Mouse (Mus musculus) limb, embryonic 13.5 days (tissue): Measurements from ENCODE around the gene Reln. TPM values are rescaled to one million over a fixed set of nuclear protein-coding genes. Genes with fewer than 3 reads are reported as not detected.

Source experiments
- ATAC-seq: fragments of 200-750 bp; cut with Nextera tagmentation; 2 replicates; pipeline ENCODE4 v1.8.0; 2017; ENCODE audit warnings: low read depth, moderate number of reproducible peaks, moderate TSS enrichment; ENCODE audit not compliant: low FRiP score
- H3K27ac ChIP-seq: fragments of 300-500 bp; sonication (generic); 2 replicates; pipeline ENCODE4 v1.5.1; 2015; ENCODE audit warnings: inconsistent platforms, mild to moderate bottlenecking, moderate library complexity
- H3K27me3 ChIP-seq: fragments of 300-500 bp; sonication (generic); 2 replicates; pipeline ENCODE4 v1.6.1; 2015; ENCODE audit warnings: mild to moderate bottlenecking, inconsistent platforms
- H3K36me3 ChIP-seq: fragments of 300-500 bp; sonication (generic); 2 replicates; pipeline ENCODE4 v1.6.1; 2015; ENCODE audit warnings: inconsistent platforms, mild to moderate bottlenecking, moderate library complexity
- H3K4me1 ChIP-seq: fragments of 300-500 bp; sonication (generic); 2 replicates; pipeline ENCODE4 v1.6.1; 2015; ENCODE audit warnings: inconsistent platforms
- H3K4me2 ChIP-seq: fragments of 300-500 bp; sonication (generic); replicated peaks from 2 replicates; pipeline ENCODE4 v1.6.1; 2015; ENCODE audit warnings: inconsistent platforms, mild to moderate bottlenecking, moderate library complexity
- H3K4me3 ChIP-seq: fragments of 300-500 bp; sonication (generic); 2 replicates; pipeline ENCODE4 v1.5.1; 2015; ENCODE audit warnings: moderate library complexity, mild to moderate bottlenecking, inconsistent platforms
- H3K9ac ChIP-seq: fragments of 300-500 bp; sonication (generic); 2 replicates; pipeline ENCODE4 v1.6.1; 2015; ENCODE audit warnings: mild to moderate bottlenecking, inconsistent platforms
- H3K9me3 ChIP-seq: fragments of 300-500 bp; sonication (generic); 2 replicates; pipeline ENCODE4 v1.6.1; 2016; ENCODE audit warnings: inconsistent platforms
- WGBS: fragments of 180-500 bp; shearing (Covaris S2); methylation state at CpG from one replicate; pipeline ENCODE4 v1.1.7; 2015; 5-methylcytosine and 5-hydroxymethylcytosine counted together
- polyA plus RNA-seq: library from polyadenylated mRNA; unstranded; fragments of >200 nt; fragmentation: Nextera tagmentation; extraction: Ambion mirVana; gene quantifications from 2 replicates; pipeline ENCODE4 v1.2.1, GENCODE M21; 2015

Reln gene
- polyA plus RNA-seq, 1 experiment from 2014 or later = 2.3 TPM

- no peaks in the 10 kb centered on the region for H3K9me3 ChIP-seq
- H3K27ac ChIP-seq = no peak overlapping the region
- H3K4me1 ChIP-seq = no peaks in the 10 kb centered on the region
- H3K27me3 ChIP-seq = no peaks in the 10 kb centered on the region
- 70% methylated on average over 3 of the region's 3 CpGs for WGBS
- H3K4me2 ChIP-seq = no peak overlapping the region
- H3K4me3 ChIP-seq = no peak overlapping the region
- ATAC-seq = no peak
- H3K36me3 ChIP-seq = no peaks in the 10 kb centered on the region
- no peak overlapping the region for H3K9ac ChIP-seq
Measured at GRCm38 (mm10) chr5:22262351-22262765, 82.1 kb downstream of the Reln start.

GRCm38 (mm10) chr5:22255346-22255745 lies 89.2 kb downstream of the Reln start:
- ATAC-seq = no peak
- 93% methylated on average over 3 of the region's 3 CpGs for WGBS
- H3K36me3 ChIP-seq = no peaks in the 10 kb centered on the region
- no peaks in the 10 kb centered on the region for H3K27me3 ChIP-seq
- H3K9me3 ChIP-seq = no peaks in the 10 kb centered on the region
- H3K4me1 ChIP-seq = no peaks in the 10 kb centered on the region
- H3K27ac ChIP-seq = no peak overlapping the region
- no peak overlapping the region for H3K4me3 ChIP-seq
- H3K9ac ChIP-seq = no peak overlapping the region
- no peak overlapping the region for H3K4me2 ChIP-seq

GRCm38 (mm10) chr5:22253910-22254309 lies 90.6 kb downstream of the Reln start:
- ATAC-seq = no peak
- WGBS = 76% methylated on average over 3 of the region's 3 CpGs
- H3K27ac ChIP-seq = no peak overlapping the region

GRCm38 (mm10) chr5:22253318-22253717 lies 91.2 kb downstream of the Reln start:
- H3K4me1 ChIP-seq = no peaks in the 10 kb centered on the region
- H3K4me2 ChIP-seq = no peak overlapping the region
- no peaks in the 10 kb centered on the region for H3K36me3 ChIP-seq
- WGBS = 93% methylated on average over 6 of the region's 6 CpGs
- no peak overlapping the region for H3K9ac ChIP-seq
- no peaks in the 10 kb centered on the region for H3K9me3 ChIP-seq
- H3K27ac ChIP-seq = no peak overlapping the region
- H3K27me3 ChIP-seq = no peaks in the 10 kb centered on the region
- H3K4me3 ChIP-seq = no peak overlapping the region
- ATAC-seq = no peak

More at GRCm38 (mm10) chr5:22253910-22254309, 90.6 kb downstream of the Reln start:
- Histone ChIP-seq H3K36me3 (no peaks in the 10 kb centered on the region), H3K4me2 (no peak overlapping the region), H3K4me1 (no peaks in the 10 kb centered on the region), H3K9ac (no peak overlapping the region), H3K27me3 (no peaks in the 10 kb centered on the region), H3K9me3 (no peaks in the 10 kb centered on the region), H3K4me3 (no peak overlapping the region)

GRCm38 (mm10) chr5:22247850-22248249 lies 96.7 kb downstream of the Reln start:
- Histone ChIP-seq H3K9me3 (no peaks in the 10 kb centered on the region), H3K4me1 (0 out of 2 replicates have a peak, but pooled peaks cover 2% of the 10 kb centered on the region), H3K4me3 (no peak overlapping the region), H3K4me2 (no peak overlapping the region), H3K27ac (no peak overlapping the region), H3K27me3 (no peaks in the 10 kb centered on the region), H3K9ac (no peak overlapping the region), H3K36me3 (no peaks in the 10 kb centered on the region)
- WGBS = 79% methylated on average over 6 of the region's 6 CpGs
- ATAC-seq = no peak

GRCm38 (mm10) chr5:22245056-22245455 lies 99.4 kb downstream of the Reln start:
- 0 out of 2 replicates have a peak, but pooled peaks cover 5% of the 10 kb centered on the region for H3K27me3 ChIP-seq
- no peaks in the 10 kb centered on the region for H3K36me3 ChIP-seq
- no peaks in the 10 kb centered on the region for H3K9me3 ChIP-seq
- H3K4me3 ChIP-seq = no peak overlapping the region
- no peak overlapping the region for H3K9ac ChIP-seq
- 0 out of 2 replicates have a peak, but pooled peaks cover 2% of the 10 kb centered on the region for H3K4me1 ChIP-seq
- no peak overlapping the region for H3K4me2 ChIP-seq
- H3K27ac ChIP-seq = no peak overlapping the region
- ATAC-seq = no peak
- WGBS = 85% methylated on average over 1 of the region's 1 CpGs

GRCm38 (mm10) chr5:22243538-22243937 lies 101.0 kb downstream of the Reln start:
- Histone ChIP-seq H3K9me3 (no peaks in the 10 kb centered on the region), H3K9ac (no peak overlapping the region), H3K36me3 (no peaks in the 10 kb centered on the region), H3K4me2 (no peak overlapping the region), H3K4me1 (0 out of 2 replicates have a peak, but pooled peaks cover 2% of the 10 kb centered on the region), H3K4me3 (no peak overlapping the region), H3K27ac (no peak overlapping the region), H3K27me3 (0 out of 2 replicates have a peak, but pooled peaks cover 5% of the 10 kb centered on the region)
- ATAC-seq = no peak
- WGBS = 27% methylated on average over 2 of the region's 2 CpGs

- Histone ChIP-seq H3K36me3 (no peaks in the 10 kb centered on the region), H3K4me3 (no peak overlapping the region), H3K27ac (no peak overlapping the region), H3K4me1 (0 out of 2 replicates have a peak, but pooled peaks cover 2% of the 10 kb centered on the region), H3K9me3 (no peaks in the 10 kb centered on the region), H3K27me3 (0 out of 2 replicates have a peak, but pooled peaks cover 5% of the 10 kb centered on the region), H3K9ac (no peak overlapping the region), H3K4me2 (no peak overlapping the region)
- no peak for ATAC-seq
- 30% methylated on average over 4 of the region's 4 CpGs for WGBS
Measured at GRCm38 (mm10) chr5:22241560-22241959, 102.9 kb downstream of the Reln start.

GRCm38 (mm10) chr5:22236801-22237200 lies 107.7 kb downstream of the Reln start:
- Histone ChIP-seq H3K27me3 (0 out of 2 replicates have a peak, but pooled peaks cover 3% of the 10 kb centered on the region), H3K4me3 (no peak overlapping the region), H3K4me2 (no peak overlapping the region), H3K36me3 (no peaks in the 10 kb centered on the region), H3K9ac (no peak overlapping the region), H3K27ac (no peak overlapping the region), H3K9me3 (no peaks in the 10 kb centered on the region), H3K4me1 (no peaks in the 10 kb centered on the region)
- 56% methylated on average over 6 of the region's 6 CpGs for WGBS
- ATAC-seq = no peak

- 0 out of 2 replicates have a peak, but pooled peaks cover 4% of the 10 kb centered on the region for H3K9me3 ChIP-seq
- H3K27ac ChIP-seq = no peak overlapping the region
- H3K4me1 ChIP-seq = no peaks in the 10 kb centered on the region
- H3K4me3 ChIP-seq = no peak overlapping the region
- 78% methylated on average over 4 of the region's 4 CpGs for WGBS
- no peak overlapping the region for H3K4me2 ChIP-seq
- no peaks in the 10 kb centered on the region for H3K27me3 ChIP-seq
- no peaks in the 10 kb centered on the region for H3K36me3 ChIP-seq
- no peak for ATAC-seq
- no peak overlapping the region for H3K9ac ChIP-seq
Measured at GRCm38 (mm10) chr5:22224515-22224914, 120.0 kb downstream of the Reln start.

GRCm38 (mm10) chr5:22223940-22224339 lies 120.6 kb downstream of the Reln start:
- Histone ChIP-seq H3K4me1 (no peaks in the 10 kb centered on the region), H3K4me3 (no peak overlapping the region), H3K9me3 (0 out of 2 replicates have a peak, but pooled peaks cover 4% of the 10 kb centered on the region), H3K36me3 (no peaks in the 10 kb centered on the region), H3K4me2 (no peak overlapping the region), H3K27ac (no peak overlapping the region), H3K9ac (no peak overlapping the region), H3K27me3 (no peaks in the 10 kb centered on the region)
- 67% methylated on average over 2 of the region's 2 CpGs for WGBS
- ATAC-seq = no peak

- 61% methylated on average over 8 of the region's 8 CpGs for WGBS
- ATAC-seq = no peak
- no peak overlapping the region for H3K4me2 ChIP-seq
- H3K9me3 ChIP-seq = no peaks in the 10 kb centered on the region
- H3K27ac ChIP-seq = no peak overlapping the region
- no peak overlapping the region for H3K4me3 ChIP-seq
- H3K9ac ChIP-seq = no peak overlapping the region
- no peaks in the 10 kb centered on the region for H3K27me3 ChIP-seq
- H3K36me3 ChIP-seq = no peaks in the 10 kb centered on the region
- H3K4me1 ChIP-seq = 0 out of 2 replicates have a peak, but pooled peaks cover 5% of the 10 kb centered on the region
Measured at GRCm38 (mm10) chr5:22208311-22209021, 136.0 kb downstream of the Reln start.
